ENCODE assay signal across 19 mouse cellular contexts in genomic region chr3:67450601-67451210, GRCm38 (mm10). TPM values are rescaled to one million over a fixed set of nuclear protein-coding genes. Genes with fewer than 3 reads are reported as not detected.
DNase-seq lines count a peak whose midpoint lies in the region; ATAC-seq lines count a peak whose summit lies in the region.
"Had no signal": no experiment of that assay in that cellular context is flagged by ENCODE, and none has a peak within 500 bp of the region (broad histone marks: within the 10 kb centered on the region; RNA-seq: fewer than 3 reads in every experiment).

No protein-coding gene starts in this region.

- 0 out of 2 replicates have a peak overlapping the region, but pooled peaks have one; percentile 10 for H3K27ac ChIP-seq in heart, embryonic 15.5 days
- H3K27ac ChIP-seq in brown adipose tissue, adult 24 weeks (replicated peaks; ENCODE audit: low read depth, low read length) = peak overlapping the region; percentile 6; the same call in 1 of the 2 replicates
- H3K27ac ChIP-seq: embryonic facial prominence, embryonic 13.5 days; forebrain, embryonic 15.5 days; hindbrain, embryonic 13.5 days; liver, embryonic 15.5 days; midbrain, embryonic 12.5 days; neural tube, embryonic 12.5 days had no signal

- H3K4me2 ChIP-seq in heart, embryonic 15.5 days = no peak overlapping the region
- H3K4me2 ChIP-seq: embryonic facial prominence, embryonic 13.5 days; forebrain, embryonic 15.5 days; hindbrain, embryonic 13.5 days; liver, embryonic 15.5 days; midbrain, embryonic 12.5 days; neural tube, embryonic 12.5 days had no signal

- no peaks in the 10 kb centered on the region for H3K27me3 ChIP-seq in heart, embryonic 15.5 days
- H3K27me3 ChIP-seq: embryonic facial prominence, embryonic 13.5 days; forebrain, embryonic 15.5 days; hindbrain, embryonic 13.5 days; liver, embryonic 15.5 days; midbrain, embryonic 12.5 days; neural tube, embryonic 12.5 days had no signal

- intact Hi-C loops in heart, postnatal 25 days (cut with DNase I) = no loop called here

- no peaks in the 10 kb centered on the region for H3K4me1 ChIP-seq in heart, embryonic 15.5 days (replicated peaks)
- no peaks in the 10 kb centered on the region for H3K4me1 ChIP-seq in brown adipose tissue, adult 24 weeks (ENCODE audit: control insufficient read depth, insufficient read depth, insufficient read length, low read length)
- H3K4me1 ChIP-seq: embryonic facial prominence, embryonic 13.5 days; forebrain, embryonic 15.5 days; hindbrain, embryonic 13.5 days; liver, embryonic 15.5 days; midbrain, embryonic 12.5 days; neural tube, embryonic 12.5 days had no signal

- 0 out of 2 replicates have a peak, but pooled peaks have one; percentile 18 for ATAC-seq in heart, embryonic 15.5 days (replicated peaks; ENCODE audit: insufficient number of reproducible peaks, insufficient read depth, low FRiP score, low read depth)
- ATAC-seq: forebrain, embryonic 15.5 days had no signal

- no peak for DNase-seq in heart, postnatal 25 days (ENCODE audit: low spot score)
- DNase-seq in layer of hippocampus, adult 18-20 months (ENCODE audit: low spot score in 2 of 2) = peak; percentile 27 to 47
- no peak for DNase-seq in layer of hippocampus, postnatal 25 days (ENCODE audit: extremely low spot score in 1 of 2, low spot score in 1 of 2)
- peak; percentile 77 for DNase-seq in lung, postnatal 10 days
- DNase-seq in MN1 (ENCODE audit: low spot score) = no peak
- no peak for DNase-seq in left cerebral cortex, adult 11 months (ENCODE audit: low spot score)
- DNase-seq: adrenal gland, adult 2 months; cerebellum, postnatal 14 days; gastrocnemius, postnatal 25 days; spleen, adult 18-20 months; thymus, adult 18-20 months had no signal

- H3K9me3 ChIP-seq in heart, embryonic 15.5 days (replicated peaks) = no peaks in the 10 kb centered on the region
- H3K9me3 ChIP-seq: embryonic facial prominence, embryonic 13.5 days; forebrain, embryonic 15.5 days; hindbrain, embryonic 13.5 days; liver, embryonic 15.5 days; midbrain, embryonic 12.5 days; neural tube, embryonic 12.5 days had no signal

- 73% methylated on average over 5 of the region's 5 CpGs for WGBS in heart, embryonic 15.5 days

- peaks cover 81% of the 10 kb centered on the region for H3K36me3 ChIP-seq in heart, embryonic 15.5 days

- no peak overlapping the region for H3K9ac ChIP-seq in heart, embryonic 15.5 days
- H3K9ac ChIP-seq: embryonic facial prominence, embryonic 13.5 days; forebrain, embryonic 15.5 days; hindbrain, embryonic 13.5 days; liver, embryonic 15.5 days; midbrain, embryonic 12.5 days; neural tube, embryonic 12.5 days had no signal

- no peak overlapping the region for H3K4me3 ChIP-seq in heart, embryonic 15.5 days
- no peak overlapping the region for H3K4me3 ChIP-seq in brown adipose tissue, adult 24 weeks (ENCODE audit: insufficient read depth, low read depth, low read length)
- H3K4me3 ChIP-seq: embryonic facial prominence, embryonic 13.5 days; forebrain, embryonic 15.5 days; hindbrain, embryonic 13.5 days; liver, embryonic 15.5 days; midbrain, embryonic 12.5 days; neural tube, embryonic 12.5 days had no signal

RNA-seq across cellular contexts. Expression of gene Lxn, which starts 13.0 kb away (rescaled TPM):
- 68.8 and 71.1 TPM in 2 replicates for polyA plus RNA-seq in heart, embryonic 15.5 days (2015; fragmentation: Nextera tagmentation; extraction: Ambion mirVana)
- total RNA-seq in heart, postnatal 25 days (2021) = 1 to 10 TPM; 6.5 TPM
- 10 to 100 TPM; 45.4 to 49.6 TPM for total RNA-seq in layer of hippocampus, adult 18-20 months (2021)
- 10 to 100 TPM; 50.3 to 52.2 TPM for total RNA-seq in layer of hippocampus, postnatal 25 days (2021)
- polyA plus RNA-seq in brown adipose tissue, adult 24 weeks (2012; ENCODE audit: insufficient read depth, insufficient read length, missing spikeins) = 3.3 and 5.4 TPM in 2 replicates

RNA-seq across cellular contexts. Expression of gene Gfm1, which starts 20.8 kb away (rescaled TPM):
- 94.2 and 99.6 TPM in 2 replicates for polyA plus RNA-seq in heart, embryonic 15.5 days (2015; fragmentation: Nextera tagmentation; extraction: Ambion mirVana)
- total RNA-seq in heart, postnatal 25 days (2021) = 100 to 1,000 TPM; 226 to 229 TPM
- total RNA-seq in layer of hippocampus, adult 18-20 months (2021) = 10 to 100 TPM; 52.1 to 57.7 TPM
- total RNA-seq in layer of hippocampus, postnatal 25 days (2021) = 10 to 100 TPM; 54.3 to 56.0 TPM
- polyA plus RNA-seq in brown adipose tissue, adult 24 weeks (2012; ENCODE audit: insufficient read depth, insufficient read length, missing spikeins) = 158 and 167 TPM in 2 replicates

Comparison
In these comparisons a context has a peak if more than half of its experiments do, and no peak if none do; other contexts are left out.
1. DNase-seq: peak in layer of hippocampus, adult 18-20 months (2 of 2) and lung, postnatal 10 days (single experiment); none in heart, postnatal 25 days (single experiment), layer of hippocampus, postnatal 25 days (0 of 2), MN1 (single experiment) and left cerebral cortex, adult 11 months (single experiment).
2. RNA of gene Lxn, which starts 13.0 kb away (total RNA-seq): 50.3 to 52.2 TPM in layer of hippocampus, postnatal 25 days and 45.4 to 49.6 TPM in layer of hippocampus, adult 18-20 months; 6.5 TPM in heart, postnatal 25 days; every median in the first group is over 4 times any median in the second.